Mouse (Mus musculus): ENCODE data around the gene Nim1k.

The Nim1k gene

DNA sequence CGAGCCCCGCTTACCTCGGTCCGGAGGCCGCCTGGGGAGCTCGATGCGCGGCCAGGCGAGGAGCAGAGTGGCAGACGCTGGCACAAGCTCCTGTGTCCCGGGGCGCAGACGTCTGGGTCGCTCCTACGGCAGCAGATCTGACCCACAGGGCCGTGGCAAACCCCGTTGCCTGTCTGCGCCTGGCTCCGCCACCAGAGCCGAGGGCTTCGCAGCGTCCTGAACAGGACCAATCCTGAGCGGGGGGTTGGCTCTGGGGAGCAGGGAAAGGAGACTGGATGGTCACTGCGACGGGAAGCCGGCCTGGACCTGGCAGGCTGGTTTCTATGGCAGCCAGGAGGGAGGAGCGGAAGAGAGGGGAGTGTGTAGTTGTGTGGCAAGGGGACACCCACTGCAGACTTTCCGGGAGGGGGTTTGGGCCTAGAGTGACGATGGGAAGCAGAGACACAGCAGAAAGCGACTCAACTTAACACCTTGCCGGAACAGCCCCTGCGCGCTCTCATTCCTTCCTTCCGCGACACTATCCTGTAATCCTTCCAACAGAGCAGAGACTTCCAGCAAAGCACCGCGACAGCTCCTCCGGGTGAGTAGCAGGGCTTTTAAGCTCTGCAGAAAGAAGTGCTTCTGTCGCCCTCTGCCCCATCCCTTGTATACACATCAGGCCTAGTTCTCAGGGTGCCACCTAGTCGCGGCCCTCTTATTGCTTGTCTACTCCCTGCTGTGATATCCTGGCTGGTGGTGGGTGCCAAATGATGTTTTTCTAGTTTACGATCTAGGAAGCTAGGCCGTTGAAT, at the start of gene Nim1k:
Nim1k (minus strand) TSS at position 202 of the 791 bp plus-strand sequence.
- peak; percentile 84 for DNase-seq

DNA sequence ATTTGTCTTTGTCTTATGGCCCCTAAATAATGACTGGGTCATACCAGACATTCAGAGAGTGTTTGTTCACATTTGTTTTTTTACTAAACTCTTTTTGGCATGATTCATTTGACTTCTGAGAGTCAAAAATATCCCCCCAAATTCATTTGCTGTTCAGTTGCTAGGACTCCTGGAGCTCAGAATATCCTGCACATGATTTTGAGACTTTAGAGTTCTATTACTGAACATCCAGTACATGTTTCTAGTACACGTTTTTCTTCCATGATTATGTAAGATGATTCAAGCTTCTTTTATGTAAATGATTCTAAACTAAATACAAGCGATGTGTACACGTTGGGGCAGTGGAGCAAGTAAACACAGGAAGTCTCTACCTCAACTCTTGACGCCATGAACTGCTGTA, 42.0 kb upstream of the Nim1k start:
- DNase-seq, result no peak

GRCm38 (mm10) chr13:119792791-119793404, 37.2 kb upstream of the Nim1k start:
- no peak for DNase-seq

DNA sequence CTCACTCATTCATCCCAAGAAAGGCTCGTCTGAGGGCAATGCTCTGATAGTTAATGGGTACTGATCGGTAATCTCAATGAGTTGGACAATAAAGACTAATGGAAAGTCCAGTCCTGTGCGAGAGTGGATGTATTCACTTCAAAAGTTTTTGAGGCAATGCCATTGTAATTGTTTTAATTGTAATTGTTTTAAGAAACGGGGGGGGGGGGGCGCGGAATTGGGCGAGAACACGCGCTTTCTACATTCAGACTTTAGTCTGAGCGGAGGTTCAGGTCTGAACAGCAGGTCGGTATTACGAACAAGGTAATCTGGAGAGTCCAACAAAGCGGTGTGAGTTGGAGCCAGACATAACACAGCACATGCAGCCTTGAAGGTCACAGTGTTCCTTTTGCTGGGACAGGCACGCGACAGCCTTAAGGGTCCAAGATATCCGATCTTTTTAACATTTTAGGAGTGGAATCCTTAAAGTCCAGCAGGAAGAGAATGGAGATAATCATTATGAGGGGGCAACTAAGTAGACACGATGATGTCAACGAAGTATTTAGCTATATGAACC, 36.0 kb upstream of the Nim1k start:
- DNase-seq, result no peak

- peak; percentile 90 for DNase-seq
Measured at GRCm38 (mm10) chr13:119790761-119791579, 35.3 kb upstream of the Nim1k start, which contains the start of gene Zfp131. Gene Zfp131, minus strand, starts transcription at chr13:119790889.

GRCm38 (mm10) chr13:119789851-119790717, 34.4 kb upstream of the Nim1k start:
- peak; percentile 77 for DNase-seq

GRCm38 (mm10) chr13:119783581-119783980, 27.9 kb upstream of the Nim1k start:
- no peak for DNase-seq

DNA sequence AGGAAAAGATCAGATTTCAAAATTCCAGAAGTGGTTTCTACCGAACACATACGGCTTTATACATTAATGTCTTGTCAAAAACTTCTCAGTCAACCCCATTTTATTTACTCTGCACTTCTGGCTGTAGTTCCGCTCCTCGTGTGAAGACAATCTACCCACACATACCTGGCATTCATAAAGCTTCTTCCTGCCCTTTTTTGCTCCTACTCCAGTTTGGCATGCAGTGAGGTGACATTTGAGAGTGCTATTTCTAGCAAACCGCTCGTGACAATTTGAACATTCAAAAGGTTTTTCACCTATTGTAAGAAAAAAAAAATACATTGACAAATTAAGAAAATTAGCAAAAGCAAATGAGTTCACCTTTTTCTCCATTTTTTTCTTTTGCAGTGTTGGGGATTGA, 12.9 kb upstream of the Nim1k start:
- no peak for DNase-seq

DNA sequence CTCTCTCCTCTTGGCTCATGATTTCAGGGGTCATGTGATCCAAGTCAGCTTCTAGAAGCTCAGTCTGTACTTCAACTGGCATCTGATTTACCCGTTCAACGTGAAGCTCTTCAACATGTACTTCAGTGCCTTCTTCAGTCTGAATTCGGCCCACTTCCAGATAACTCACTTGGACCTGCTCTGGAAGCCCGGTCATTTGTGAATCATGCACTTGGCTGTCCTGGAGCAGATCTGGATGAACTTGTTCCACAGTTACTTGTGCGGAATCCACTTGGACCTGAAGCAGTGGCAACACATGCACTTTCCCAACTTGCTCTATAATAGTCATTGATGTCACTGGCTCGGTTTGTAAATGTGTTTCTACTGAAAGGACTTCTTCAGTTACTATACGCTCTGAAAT, 10.8 kb upstream of the Nim1k start:
- no peak for DNase-seq

GRCm38 (mm10) chr13:119756831-119757230, 1.1 kb upstream of the Nim1k start:
- no peak for DNase-seq

- DNase-seq, result no peak
Measured at GRCm38 (mm10) chr13:119755141-119755547, 538 bp downstream of the Nim1k start.

DNA sequence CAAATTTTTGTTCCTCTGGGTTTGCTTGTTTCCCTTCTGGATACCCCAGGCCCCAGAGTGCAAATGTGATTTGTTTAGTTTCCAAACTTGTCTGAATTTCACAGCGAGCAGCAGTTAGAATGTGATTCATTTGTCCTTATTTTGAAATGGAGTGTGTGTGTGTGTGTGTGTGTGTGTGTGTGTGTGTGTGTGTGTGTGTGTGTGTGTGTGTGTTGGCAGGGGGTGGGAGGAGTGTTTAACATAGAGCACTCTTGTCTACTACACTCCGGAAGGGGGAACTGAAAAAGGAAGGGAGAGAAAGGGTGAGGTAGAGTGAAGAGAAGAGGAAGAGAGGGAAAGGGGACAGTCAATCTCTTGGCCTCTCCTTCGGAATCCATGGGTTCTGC, 1.1 kb downstream of the Nim1k start:
- no peak for DNase-seq

GRCm38 (mm10) chr13:119753859-119754634, 1.6 kb downstream of the Nim1k start:
- no peak for DNase-seq

DNA sequence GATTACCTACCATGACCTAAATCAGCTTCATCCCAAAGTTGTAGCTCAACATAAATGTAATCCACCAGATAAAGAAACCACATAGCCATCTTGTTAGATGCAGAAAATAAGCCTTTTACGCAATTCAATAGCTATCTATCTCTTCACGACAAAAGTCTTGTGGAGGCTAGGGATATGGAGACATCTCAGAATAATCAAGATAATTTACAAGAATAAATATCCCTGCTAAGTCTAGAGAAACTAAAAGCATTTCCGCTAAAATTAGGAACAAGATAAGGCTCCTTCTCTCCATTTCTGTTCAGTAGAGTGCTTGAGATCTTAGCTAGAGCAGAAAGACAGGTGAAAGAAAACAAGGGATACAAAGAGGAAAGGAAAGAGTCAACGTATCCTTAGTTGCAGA, 8.8 kb downstream of the Nim1k start:
- no peak for DNase-seq

- no peak for DNase-seq
Measured at GRCm38 (mm10) chr13:119743470-119743869, 12.2 kb downstream of the Nim1k start.

GRCm38 (mm10) chr13:119742711-119743415, 12.8 kb downstream of the Nim1k start:
- DNase-seq, result no peak

DNA sequence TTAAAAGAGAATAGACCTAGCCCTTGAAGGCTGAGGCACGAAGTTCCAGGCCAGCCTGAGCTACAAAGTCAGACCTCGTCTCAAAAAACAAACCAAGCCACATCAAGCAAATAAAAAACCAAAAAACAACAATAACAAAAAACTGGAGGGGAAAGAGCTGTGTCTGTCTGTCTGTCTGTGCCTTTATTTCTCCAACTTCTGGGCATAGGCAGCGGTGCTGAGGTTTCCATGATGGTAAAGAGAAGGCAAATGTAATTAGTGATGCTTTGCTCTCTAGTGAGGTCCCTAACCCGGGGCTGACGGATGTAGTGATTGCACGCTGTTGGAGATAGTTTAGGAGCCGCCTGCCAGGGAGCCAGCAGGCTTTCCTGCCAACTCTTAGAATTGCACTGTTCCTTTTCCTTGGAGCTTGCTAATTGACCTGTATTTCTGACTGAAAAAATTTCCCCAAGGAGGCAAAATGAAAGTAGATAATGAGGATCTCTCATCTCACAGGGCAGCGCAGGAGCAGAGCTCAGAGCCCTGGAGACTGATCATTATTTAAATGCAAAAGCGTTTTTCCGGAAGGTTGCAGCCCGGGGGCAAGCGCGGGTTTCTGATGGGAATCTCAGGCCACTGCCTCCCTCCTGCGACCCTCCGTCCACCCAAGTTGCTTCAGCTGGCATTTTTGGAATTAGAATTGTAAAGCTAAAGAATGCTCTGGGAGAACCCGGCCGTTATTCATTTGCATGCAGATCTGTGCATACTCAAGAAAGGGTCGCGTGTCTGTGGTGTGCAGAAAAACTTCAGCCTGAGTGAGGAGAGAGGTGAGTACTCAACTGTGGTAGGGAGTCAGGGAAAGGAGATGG, 14.1 kb downstream of the Nim1k start:
- no peak for DNase-seq

- DNase-seq, result no peak
Measured at GRCm38 (mm10) chr13:119731448-119731847, 24.2 kb downstream of the Nim1k start.

DNA sequence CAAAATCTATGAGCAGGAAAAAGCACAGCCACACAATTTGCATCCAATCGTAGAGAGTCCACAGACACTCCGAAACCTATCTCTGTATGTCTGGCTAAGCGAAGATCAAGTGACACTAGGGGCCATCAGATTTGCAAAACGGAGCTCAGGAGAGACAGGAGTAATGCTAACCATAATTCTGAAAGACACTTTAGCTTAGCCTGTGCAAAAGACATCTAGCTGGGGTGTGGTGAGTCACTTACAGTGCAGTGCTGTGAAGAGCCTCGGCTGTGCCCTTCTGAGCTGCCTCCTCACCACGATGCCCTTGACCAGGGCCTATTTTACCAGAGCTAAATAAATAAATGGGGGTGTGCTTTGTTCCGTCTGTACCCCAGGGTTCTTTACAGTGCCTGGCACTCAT, 26.3 kb downstream of the Nim1k start:
- no peak for DNase-seq

Measured in cerebellum, adult 8-10 months (tissue).